Mouse (Mus musculus): ENCODE results near the gene Lman1l. TPM values are rescaled to one million over a fixed set of nuclear protein-coding genes. Genes with fewer than 3 reads are reported as not detected.
A peak's percentile ranks its signal among the peaks of the same experiment; 100 is the strongest.

Gene Lman1l
- polyA plus RNA-seq, 1 experiment from 2014 or later: not detected

- Histone ChIP-seq H3K9me3 (replicated peaks) (no peaks in the 10 kb centered on the region), H3K4me3 (peak overlapping the region; percentile 98), H3K4me2 (peak overlapping the region; percentile 83), H3K27me3 (no peaks in the 10 kb centered on the region), H3K9ac (peak overlapping the region; percentile 98), H3K36me3 (ENCODE audit: poor library complexity, severe bottlenecking) (peaks cover 10% of the 10 kb centered on the region; the same call in 1 of the 2 replicates), H3K27ac (no peak overlapping the region), H3K4me1 (peaks cover 61% of the 10 kb centered on the region)
- no peak for ATAC-seq
- WGBS: 71% methylated on average over 7 of the region's 7 CpGs
These were observed 23.2 kb upstream of the Lman1l start for GRCm38 (mm10) chr9:57643856-57644180.

DNA sequence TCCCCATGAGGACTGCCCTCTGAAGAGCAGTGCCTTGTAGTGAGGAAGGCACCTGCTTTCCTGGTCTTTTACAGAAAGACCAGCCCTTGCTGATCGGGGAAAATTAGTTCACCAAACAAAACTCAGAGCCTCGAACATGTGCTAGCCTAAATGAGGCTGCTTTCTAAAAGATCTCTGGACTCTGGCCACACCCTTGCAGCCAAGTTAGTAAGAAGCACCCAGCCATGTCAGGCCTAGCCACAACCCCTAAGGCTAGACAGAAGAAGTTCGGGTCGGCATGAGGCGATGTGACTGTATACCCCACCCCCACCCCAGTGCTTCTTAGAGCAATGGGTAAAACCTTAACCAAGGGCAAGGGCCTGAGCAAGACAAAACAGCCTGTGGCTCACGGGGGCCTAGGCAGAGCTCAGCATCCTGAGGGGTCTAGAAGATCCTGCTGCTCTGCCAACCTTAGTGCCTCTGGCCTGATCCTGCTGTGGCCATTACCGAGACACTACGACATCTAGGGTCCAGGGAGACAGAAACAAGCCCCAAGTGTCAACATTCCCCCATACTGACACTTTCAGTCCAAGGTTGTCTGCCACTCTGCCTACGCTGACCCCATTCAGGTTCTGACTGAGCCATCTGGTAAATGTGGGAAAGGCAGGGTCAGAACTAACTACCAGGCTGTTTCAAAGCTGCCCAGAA, 22.7 kb upstream of the Lman1l start:
- no peaks in the 10 kb centered on the region for H3K27me3 ChIP-seq
- peak overlapping the region; percentile 83 for H3K4me2 ChIP-seq
- 72% methylated on average over 9 of the region's 9 CpGs for WGBS
- H3K36me3 ChIP-seq (ENCODE audit: poor library complexity, severe bottlenecking): peaks cover 10% of the 10 kb centered on the region; the same call in 1 of the 2 replicates
- H3K9ac ChIP-seq: peak overlapping the region; percentile 98
- no peak overlapping the region for H3K27ac ChIP-seq
- ATAC-seq: no peak
- H3K9me3 ChIP-seq (replicated peaks): no peaks in the 10 kb centered on the region
- H3K4me3 ChIP-seq: peak overlapping the region; percentile 98
- H3K4me1 ChIP-seq: peaks cover 66% of the 10 kb centered on the region

GRCm38 (mm10) chr9:57641775-57642550, 21.4 kb upstream of the Lman1l start:
- Histone ChIP-seq H3K4me2 (peak overlapping the region; percentile 83; the same call in 1 of the 2 replicates), H3K36me3 (ENCODE audit: poor library complexity, severe bottlenecking) (peaks cover 10% of the 10 kb centered on the region; the same call in 1 of the 2 replicates), H3K4me3 (no peak overlapping the region), H3K27me3 (no peaks in the 10 kb centered on the region), H3K27ac (no peak overlapping the region), H3K9ac (0 out of 2 replicates have a peak overlapping the region, but pooled peaks have one; percentile 9), H3K9me3 (replicated peaks) (no peaks in the 10 kb centered on the region), H3K4me1 (peaks cover 79% of the 10 kb centered on the region)
- no peak for ATAC-seq
- WGBS: 87% methylated on average over 13 of the region's 13 CpGs

- no peak for ATAC-seq
- H3K36me3 ChIP-seq (ENCODE audit: poor library complexity, severe bottlenecking): peaks cover 10% of the 10 kb centered on the region; the same call in 1 of the 2 replicates
- 73% methylated on average over 1 of the region's 1 CpGs for WGBS
- H3K9me3 ChIP-seq (replicated peaks): no peaks in the 10 kb centered on the region
- H3K4me3 ChIP-seq: no peak overlapping the region
- H3K27ac ChIP-seq: no peak overlapping the region
- H3K4me1 ChIP-seq: peaks cover 79% of the 10 kb centered on the region
- H3K4me2 ChIP-seq: peak overlapping the region; percentile 14; the same call in 1 of the 2 replicates
- H3K9ac ChIP-seq: peak overlapping the region; percentile 47; the same call in 1 of the 2 replicates
- H3K27me3 ChIP-seq: no peaks in the 10 kb centered on the region
These were observed 20.4 kb upstream of the Lman1l start for GRCm38 (mm10) chr9:57641022-57641421.

GRCm38 (mm10) chr9:57640384-57640783, 19.8 kb upstream of the Lman1l start:
- Histone ChIP-seq H3K27me3 (no peaks in the 10 kb centered on the region), H3K4me3 (no peak overlapping the region), H3K36me3 (ENCODE audit: poor library complexity, severe bottlenecking) (peaks cover 10% of the 10 kb centered on the region; the same call in 1 of the 2 replicates), H3K4me1 (peaks cover 76% of the 10 kb centered on the region), H3K9ac (peak overlapping the region; percentile 47), H3K4me2 (peak overlapping the region; percentile 33), H3K9me3 (replicated peaks) (no peaks in the 10 kb centered on the region), H3K27ac (peak overlapping the region; percentile 20; the same call in 1 of the 2 replicates)
- ATAC-seq: no peak
- WGBS: 31% methylated on average over 15 of the region's 15 CpGs

DNA sequence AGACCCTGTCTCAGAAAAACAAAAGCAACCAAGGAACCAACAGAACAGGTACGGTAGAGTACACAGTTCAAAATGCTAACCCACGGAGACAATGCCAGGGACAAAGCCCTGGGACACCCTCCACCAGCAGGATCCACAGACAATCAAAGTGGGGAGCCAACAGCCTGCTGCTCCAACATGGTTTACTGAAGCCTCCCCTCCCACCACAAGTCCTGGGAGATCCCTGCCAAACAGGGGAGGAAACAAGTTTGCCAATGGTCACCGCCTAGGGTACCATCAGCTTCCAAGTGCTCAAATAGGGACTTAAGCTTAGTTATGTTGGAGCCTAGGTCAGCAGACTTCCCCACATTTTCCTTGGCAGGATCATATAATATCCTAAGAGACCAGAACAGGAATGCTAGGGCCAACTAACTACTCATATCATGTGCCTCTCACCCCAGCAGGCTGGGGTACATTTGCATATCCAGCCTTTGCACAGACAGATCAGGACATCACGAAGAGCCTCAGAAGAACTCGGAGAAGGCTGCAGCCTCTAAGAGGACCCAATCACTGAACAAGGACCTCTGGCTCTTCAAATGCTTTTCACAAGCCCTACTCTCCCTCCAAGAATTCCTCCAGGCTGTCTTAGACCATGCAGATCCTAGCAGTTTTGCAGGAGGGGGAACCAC, 19.2 kb upstream of the Lman1l start:
- Histone ChIP-seq H3K4me3 (no peak overlapping the region), H3K9me3 (replicated peaks) (no peaks in the 10 kb centered on the region), H3K9ac (peak overlapping the region; percentile 47; the same call in 1 of the 2 replicates), H3K4me2 (peak overlapping the region; percentile 33; the same call in 1 of the 2 replicates), H3K4me1 (peaks cover 76% of the 10 kb centered on the region), H3K27ac (peak overlapping the region; percentile 20; the same call in 1 of the 2 replicates), H3K27me3 (no peaks in the 10 kb centered on the region), H3K36me3 (ENCODE audit: poor library complexity, severe bottlenecking) (peaks cover 10% of the 10 kb centered on the region; the same call in 1 of the 2 replicates)
- WGBS: 71% methylated on average over 5 of the region's 5 CpGs
- ATAC-seq: no peak

DNA sequence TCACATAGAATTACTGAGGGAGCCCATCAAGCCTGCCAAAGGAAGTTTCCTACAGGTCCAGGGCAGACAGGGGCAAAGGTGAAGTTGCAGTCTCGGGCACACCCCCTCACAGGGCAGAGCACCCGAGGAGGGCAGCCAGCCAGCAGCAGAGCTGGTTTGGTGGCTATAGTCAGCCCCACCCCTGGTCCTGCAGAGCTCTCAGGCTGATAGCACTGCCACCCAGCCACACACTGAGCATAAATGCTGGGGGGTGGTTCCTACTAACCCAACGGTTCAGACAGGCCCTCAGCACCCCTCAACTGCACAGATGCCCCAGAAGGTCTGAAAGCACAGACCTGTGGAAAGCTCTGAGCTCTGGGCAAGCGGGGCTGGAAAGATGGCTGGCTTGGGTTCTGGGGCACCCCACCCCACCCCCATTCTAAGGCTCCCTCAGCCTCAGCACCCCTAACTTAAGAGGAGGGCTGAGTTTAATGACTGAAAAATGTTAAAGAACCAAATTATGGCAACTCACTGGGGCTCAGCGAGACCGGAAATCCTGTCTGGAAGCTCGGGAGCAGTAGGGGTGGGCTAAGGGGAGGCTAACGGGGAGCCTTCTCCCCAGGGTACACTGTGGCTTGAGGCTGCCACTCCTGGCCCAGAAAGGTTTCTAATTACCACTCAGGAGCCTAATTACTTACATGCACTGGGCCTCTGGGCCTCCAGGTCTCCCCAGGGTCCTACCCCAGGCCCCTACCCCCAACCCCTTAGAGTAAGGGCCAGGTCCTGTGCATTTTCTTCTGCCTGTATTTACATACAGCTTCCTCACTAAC, 18.3 kb upstream of the Lman1l start:
- Histone ChIP-seq H3K27ac (no peak overlapping the region), H3K9me3 (replicated peaks) (no peaks in the 10 kb centered on the region), H3K4me1 (peaks cover 76% of the 10 kb centered on the region)

GRCm38 (mm10) chr9:57637741-57638322, 17.3 kb upstream of the Lman1l start:
- Histone ChIP-seq H3K4me2 (no peak overlapping the region), H3K4me3 (no peak overlapping the region), H3K27ac (0 out of 2 replicates have a peak overlapping the region, but pooled peaks have one; percentile 32), H3K36me3 (ENCODE audit: poor library complexity, severe bottlenecking) (peaks cover 10% of the 10 kb centered on the region; the same call in 1 of the 2 replicates), H3K9ac (no peak overlapping the region), H3K27me3 (no peaks in the 10 kb centered on the region), H3K9me3 (replicated peaks) (no peaks in the 10 kb centered on the region), H3K4me1 (peaks cover 75% of the 10 kb centered on the region)
- 70% methylated on average over 6 of the region's 6 CpGs for WGBS
- no peak for ATAC-seq

More for the DNA sequence above, 18.3 kb upstream of the Lman1l start:
- WGBS: 42% methylated on average over 8 of the region's 8 CpGs
- Histone ChIP-seq H3K4me2 (0 out of 2 replicates have a peak overlapping the region, but pooled peaks have one; percentile 19), H3K9ac (peak overlapping the region; percentile 35; the same call in 1 of the 2 replicates), H3K4me3 (no peak overlapping the region), H3K27me3 (no peaks in the 10 kb centered on the region), H3K36me3 (ENCODE audit: poor library complexity, severe bottlenecking) (peaks cover 10% of the 10 kb centered on the region; the same call in 1 of the 2 replicates)
- no peak for ATAC-seq

- H3K4me1 ChIP-seq: peaks cover 69% of the 10 kb centered on the region
- peaks cover 12% of the 10 kb centered on the region for H3K36me3 ChIP-seq (ENCODE audit: poor library complexity, severe bottlenecking)
- WGBS: 73% methylated on average over 3 of the region's 3 CpGs
- H3K4me3 ChIP-seq: no peak overlapping the region
- no peak overlapping the region for H3K27ac ChIP-seq
- H3K9ac ChIP-seq: no peak overlapping the region
- no peak overlapping the region for H3K4me2 ChIP-seq
- no peaks in the 10 kb centered on the region for H3K27me3 ChIP-seq
- H3K9me3 ChIP-seq (replicated peaks): no peaks in the 10 kb centered on the region
- ATAC-seq: no peak
These were observed 16.7 kb upstream of the Lman1l start for GRCm38 (mm10) chr9:57637272-57637671.

- peaks cover 32% of the 10 kb centered on the region for H3K4me1 ChIP-seq
- H3K27ac ChIP-seq: peak overlapping the region; percentile 8; the same call in 1 of the 2 replicates
- no peaks in the 10 kb centered on the region for H3K9me3 ChIP-seq (replicated peaks)
- H3K36me3 ChIP-seq (ENCODE audit: poor library complexity, severe bottlenecking): peaks cover 37% of the 10 kb centered on the region
- H3K9ac ChIP-seq: no peak overlapping the region
- 47% methylated on average over 4 of the region's 4 CpGs for WGBS
- H3K4me2 ChIP-seq: no peak overlapping the region
- no peak for ATAC-seq
- no peaks in the 10 kb centered on the region for H3K27me3 ChIP-seq
- H3K4me3 ChIP-seq: no peak overlapping the region
These were observed 13.0 kb upstream of the Lman1l start for GRCm38 (mm10) chr9:57633481-57634024.
